Mouse (Mus musculus): ENCODE results near the gene Ddx58.

Gene Ddx58

DNA sequence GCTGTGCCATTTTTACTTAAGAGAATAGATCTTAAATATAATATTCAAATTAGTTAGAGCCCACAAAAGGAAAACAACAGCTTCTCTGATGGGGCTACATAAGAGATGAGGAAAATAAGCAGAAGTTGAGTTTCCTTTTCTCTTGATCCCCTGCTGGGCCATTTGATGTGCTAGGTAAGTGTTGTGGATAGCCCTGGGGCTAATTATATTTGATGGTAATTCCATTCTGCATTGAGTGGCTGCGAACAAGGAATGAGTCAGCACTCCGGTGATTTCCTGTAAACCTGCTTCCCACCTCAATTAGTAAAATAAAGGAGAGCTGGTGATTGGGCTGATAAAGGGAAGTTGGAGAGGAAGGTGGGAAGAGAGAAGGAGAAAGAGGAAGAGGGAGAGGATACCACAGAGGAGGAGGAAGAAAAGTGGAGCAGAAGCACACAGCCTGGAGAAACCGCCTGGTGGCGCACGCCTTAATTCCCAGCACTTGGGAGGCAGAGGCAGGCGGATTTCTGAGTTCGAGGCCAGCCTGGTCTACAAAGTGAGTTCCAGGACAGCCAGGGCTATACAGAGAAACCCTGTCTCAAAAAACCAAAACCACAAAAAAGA, 6.5 kb downstream of the Ddx58 start:
- no peak for DNase-seq

- DNase-seq: no peak
These were observed 9.9 kb downstream of the Ddx58 start for GRCm38 (mm10) chr4:40229723-40230122.

GRCm38 (mm10) chr4:40227886-40228285, 11.7 kb downstream of the Ddx58 start:
- DNase-seq: no peak

DNA sequence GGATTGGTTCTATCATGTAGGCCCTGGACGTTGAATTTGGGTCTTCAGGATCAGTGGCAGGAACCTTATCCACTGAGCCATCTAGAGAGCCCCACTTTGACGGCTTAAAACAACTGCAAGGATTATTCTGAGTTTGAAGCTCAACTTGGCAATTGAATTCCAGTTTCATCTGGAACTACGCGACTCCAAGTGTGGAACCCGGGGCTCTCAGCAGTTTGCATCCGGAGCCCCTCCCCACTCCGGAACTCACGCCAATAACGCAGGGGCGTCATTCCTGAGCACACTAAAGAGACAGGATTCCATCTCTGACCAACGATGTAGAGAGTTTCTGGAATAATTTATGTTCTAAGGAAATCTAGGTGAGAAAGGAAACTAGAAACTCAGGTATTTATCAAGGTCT, 12.5 kb downstream of the Ddx58 start:
- DNase-seq: no peak

- DNase-seq: no peak
These were observed 13.5 kb downstream of the Ddx58 start for GRCm38 (mm10) chr4:40226095-40226494.

DNA sequence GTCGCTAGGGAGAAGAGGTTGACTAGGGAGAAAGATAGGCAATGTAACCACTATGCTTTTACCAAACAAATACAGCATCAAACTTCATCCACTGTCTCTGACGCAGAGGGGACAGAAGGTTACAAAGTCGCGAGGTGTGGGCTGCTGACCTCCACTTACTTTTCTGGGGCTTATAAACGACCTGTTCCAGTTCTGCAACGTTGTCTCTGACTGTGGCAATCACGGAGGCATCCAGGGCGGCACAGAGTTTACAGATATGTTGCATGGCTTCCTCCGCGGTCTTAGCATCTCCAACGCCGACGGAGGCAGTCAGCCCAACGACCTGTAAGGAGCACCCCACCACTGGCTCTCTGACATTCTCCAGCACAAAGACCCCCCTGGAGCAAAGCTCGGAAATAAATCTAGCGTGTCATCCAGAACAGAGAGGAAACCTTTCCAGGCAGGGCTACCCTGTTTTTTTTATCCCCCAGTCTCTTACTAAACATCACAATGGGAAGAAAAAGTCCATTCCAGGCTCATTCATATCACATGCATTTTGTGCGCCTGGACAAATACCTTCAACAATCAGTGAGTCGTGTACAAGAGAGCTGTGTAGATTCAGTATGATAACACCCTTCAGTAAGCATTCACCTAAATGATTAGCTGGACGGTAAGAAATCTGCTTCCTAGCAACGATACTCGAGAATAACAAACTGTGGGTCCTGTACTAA, 17.6 kb downstream of the Ddx58 start:
- DNase-seq: no peak

DNA sequence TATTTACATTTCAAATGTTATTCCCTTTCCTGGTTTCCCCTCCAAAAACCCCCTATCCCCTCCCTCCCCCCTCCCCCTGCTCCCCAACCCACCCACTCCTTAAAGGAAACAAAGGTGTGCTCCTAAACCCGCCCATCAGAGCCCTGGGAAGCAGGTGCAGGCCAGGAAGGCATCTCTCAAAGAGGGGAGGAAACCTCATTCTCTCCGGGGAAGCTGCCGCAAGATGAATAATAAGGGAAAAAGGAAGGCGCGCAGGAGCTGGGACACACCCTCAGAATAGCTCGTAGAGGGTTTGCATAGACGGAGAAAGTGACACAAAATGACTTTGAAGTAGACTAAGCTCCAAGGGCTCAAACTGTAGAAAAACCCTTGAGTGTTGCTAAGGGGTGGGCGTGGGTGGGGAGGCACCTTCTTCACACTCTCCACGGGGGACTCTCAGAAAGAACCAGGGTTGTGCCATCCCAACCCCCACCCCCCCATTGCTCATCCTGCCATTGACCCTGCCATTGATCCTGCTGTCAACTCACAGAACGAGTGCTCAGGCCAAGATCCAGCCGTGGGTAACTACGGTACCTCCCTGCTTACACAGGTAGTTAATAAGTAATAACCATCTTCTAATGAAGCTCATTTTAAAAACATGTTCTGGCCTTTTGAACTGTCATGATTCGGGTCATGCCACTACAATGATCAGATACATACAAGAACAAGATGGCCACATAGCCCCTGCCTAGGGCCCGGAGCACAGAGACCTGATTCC, 18.4 kb downstream of the Ddx58 start:
- no peak for DNase-seq

GRCm38 (mm10) chr4:40220437-40220836, 19.2 kb downstream of the Ddx58 start:
- no peak for DNase-seq

- DNase-seq: peak; percentile 76
These were observed 21.2 kb downstream of the Ddx58 start for GRCm38 (mm10) chr4:40218382-40218781.

GRCm38 (mm10) chr4:40217910-40218309, 21.7 kb downstream of the Ddx58 start:
- DNase-seq: peak; percentile 33

- DNase-seq: no peak
These were observed 27.5 kb downstream of the Ddx58 start for GRCm38 (mm10) chr4:40212177-40212576.

GRCm38 (mm10) chr4:40207701-40208100, 31.9 kb downstream of the Ddx58 start:
- no peak for DNase-seq

DNA sequence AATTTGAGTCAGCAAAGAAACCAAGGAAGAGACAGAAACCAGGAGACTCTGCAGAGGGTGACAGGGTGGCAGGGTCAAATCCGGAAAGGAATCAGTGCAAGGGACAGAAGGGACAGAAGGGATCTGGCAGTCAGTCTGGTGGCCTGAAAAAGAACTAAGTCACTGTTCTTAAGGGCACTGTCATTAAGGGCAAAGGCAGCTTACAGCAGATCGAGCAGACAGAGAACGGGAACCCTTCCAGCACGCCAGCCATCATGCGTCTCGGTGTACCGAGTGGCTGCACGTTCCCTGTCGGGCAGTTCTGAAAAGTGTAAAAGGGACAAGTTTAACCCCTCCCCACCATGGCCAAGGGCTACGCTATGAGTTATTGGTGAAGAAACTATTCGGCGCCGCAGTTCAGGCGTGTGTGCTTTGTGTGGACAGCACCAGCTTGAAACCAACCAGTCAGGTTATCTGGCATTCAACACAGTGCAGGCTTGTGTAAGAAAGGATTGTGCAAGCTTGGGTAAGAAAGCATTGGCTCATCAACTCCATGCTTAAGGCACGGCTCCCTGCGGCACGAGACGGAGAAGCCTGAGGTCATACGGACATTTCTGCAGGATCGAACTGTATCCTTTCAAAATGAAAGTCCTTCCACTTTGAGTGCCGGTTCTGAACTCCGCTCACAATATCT, 34.3 kb downstream of the Ddx58 start:
- no peak for DNase-seq

DNA sequence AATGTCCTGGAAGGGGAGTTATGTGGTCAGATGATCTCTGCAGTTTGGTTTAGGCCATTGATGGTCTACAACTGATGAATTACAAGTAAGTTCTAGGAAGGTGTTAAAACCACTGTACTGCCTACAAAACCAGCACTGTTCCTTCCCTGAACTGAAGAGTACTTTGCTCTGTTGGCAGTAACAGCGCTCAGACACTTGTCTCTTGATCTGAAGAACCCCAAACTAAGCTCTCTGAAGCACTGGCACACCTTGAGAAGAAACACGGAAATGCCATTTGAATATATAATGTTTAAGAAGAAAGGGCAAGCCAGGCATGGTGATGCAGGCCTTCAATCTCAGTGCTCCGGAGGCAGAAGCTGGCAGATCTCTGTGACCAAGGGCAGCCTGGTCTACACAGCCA, 35.3 kb downstream of the Ddx58 start:
- DNase-seq: no peak

DNA sequence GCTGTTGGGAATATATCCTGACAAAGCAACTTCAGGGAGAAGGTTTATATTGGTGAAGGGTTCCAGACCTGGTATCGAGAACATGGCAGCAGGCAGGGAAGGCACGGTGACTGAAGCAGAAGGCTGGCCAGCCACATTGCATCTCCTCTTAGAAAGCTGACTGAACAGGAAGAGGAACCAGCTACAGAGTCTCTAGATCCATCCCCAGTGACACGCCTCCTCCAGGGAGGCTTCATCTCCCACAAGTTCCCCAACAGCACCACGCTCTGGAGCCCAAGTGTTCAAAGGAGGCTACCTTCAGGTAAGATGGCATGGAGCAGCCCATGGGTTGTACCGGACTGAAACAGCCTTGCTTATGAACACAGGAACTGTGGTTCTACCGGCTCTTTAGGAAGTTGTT, 37.4 kb downstream of the Ddx58 start:
- no peak for DNase-seq

DNA sequence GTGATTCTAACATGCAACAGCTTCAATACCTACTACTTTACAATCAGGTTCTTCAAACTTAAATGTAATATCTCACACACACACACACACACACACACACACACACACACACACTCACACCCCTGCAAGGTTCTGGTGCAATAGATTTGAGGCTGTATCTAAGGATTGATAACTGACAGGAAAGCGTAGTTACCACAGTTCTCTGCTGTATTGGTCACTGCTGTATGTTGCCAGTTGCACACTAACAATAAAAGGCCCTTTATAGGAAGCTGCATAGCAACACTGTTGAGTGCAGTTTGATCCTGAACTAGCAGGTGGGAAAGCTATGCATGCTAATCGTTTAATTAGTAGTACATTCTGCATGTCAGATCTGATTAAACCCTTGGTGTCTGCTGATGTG, 44.3 kb downstream of the Ddx58 start:
- DNase-seq: no peak

DNA sequence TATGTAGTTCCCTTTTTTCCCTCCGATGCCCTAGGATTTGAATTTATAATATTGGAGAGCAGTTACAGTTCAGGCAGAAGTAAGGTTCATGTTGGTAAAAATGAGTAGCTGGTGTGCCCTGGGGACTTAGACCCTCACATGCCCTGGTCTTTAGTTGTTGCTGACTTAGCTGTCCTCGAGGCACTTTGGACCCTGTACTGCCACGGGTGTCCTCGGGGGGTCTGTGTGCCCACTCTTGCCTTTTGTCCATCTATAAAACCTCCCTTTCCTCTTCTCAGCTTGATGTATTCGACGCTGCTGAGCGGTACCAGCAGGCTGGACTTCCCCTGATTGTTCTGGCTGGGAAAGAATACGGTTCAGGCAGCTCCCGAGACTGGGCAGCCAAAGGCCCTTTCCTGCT, 46.2 kb downstream of the Ddx58 start:
- DNase-seq: no peak

- DNase-seq: no peak
These were observed 47.4 kb downstream of the Ddx58 start for GRCm38 (mm10) chr4:40192246-40192645.

GRCm38 (mm10) chr4:40187956-40188355, 51.7 kb downstream of the Ddx58 start:
- DNase-seq: no peak

GRCm38 (mm10) chr4:40184470-40184869, 55.2 kb downstream of the Ddx58 start:
- DNase-seq: no peak

DNA sequence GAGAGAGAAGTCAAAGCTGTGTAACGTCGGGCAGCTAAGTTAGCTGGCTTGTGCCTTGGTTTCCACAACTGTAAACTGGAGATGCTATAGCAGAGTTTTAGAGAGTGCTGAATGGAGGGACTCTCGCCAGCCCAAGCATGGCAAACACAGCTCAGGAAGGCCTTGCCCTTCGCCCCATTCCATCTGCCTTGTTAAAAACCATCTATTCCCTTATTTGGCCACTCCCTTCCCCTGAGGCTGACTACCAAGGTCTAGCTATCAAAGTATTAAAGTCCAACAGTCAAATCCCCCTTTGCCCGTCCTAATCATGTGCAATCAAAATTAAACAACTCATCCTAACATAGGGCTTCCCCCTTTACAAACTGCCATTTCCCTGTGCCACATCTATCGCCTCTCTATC, 55.8 kb downstream of the Ddx58 start:
- DNase-seq: no peak

DNA sequence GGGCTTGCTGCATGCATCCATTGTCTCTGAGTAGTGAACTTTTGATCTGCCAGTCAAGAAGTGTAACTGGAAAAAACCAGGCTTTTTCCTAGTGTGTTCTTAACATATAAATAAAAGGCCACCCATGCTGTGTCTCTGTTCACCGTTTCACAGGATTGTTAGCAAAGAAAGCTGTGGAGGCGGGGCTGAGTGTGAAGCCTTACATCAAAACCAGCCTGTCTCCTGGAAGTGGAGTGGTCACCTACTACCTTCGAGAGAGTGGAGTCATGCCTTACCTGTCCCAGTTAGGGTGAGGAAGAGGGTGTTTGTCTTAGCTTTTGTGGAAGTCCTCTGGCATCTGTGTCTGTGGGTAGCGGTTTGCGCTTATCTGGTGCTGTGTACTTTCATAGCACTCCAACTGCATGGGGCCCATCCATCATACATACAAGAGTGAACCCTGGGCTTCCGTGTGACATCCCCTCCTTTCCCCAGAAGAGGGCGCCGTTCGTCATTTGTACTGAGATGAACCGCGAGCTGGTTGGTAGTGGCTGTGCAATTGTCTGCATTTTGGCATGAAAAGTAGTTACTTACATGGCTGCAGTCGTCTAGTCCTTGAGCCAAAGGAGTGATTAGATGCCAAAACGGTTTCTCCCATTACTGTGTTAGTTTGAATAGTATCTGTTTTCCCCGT, 56.8 kb downstream of the Ddx58 start:
- peak; percentile 86 for DNase-seq

DNA sequence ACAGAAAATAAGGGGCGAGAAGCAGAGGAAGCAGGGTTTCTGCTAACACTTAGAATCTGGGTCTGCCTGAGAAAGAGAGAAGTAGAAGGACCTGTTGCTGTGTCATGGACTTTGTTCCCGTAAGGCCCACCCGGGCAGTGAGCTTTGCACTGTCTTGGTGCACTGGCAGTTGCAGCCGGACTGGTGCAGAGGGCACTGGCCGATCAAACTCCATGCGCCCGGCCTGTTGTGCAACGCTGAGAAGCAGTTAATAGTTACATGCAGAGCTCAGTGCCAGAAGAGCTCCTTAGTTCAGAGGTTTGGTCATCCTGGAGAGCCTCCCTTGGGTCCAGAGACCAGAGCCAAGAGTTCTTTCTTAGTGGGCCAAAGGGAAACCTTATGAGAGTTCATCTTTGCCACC, 57.9 kb downstream of the Ddx58 start:
- DNase-seq: no peak
